Mouse (Mus musculus) frontal cortex, postnatal 10 days (tissue): Measurements from ENCODE around the gene Esd.

Experiments used
- DNase-seq, 2 experiments: peaks; one replicate each; pipeline ENCODE4 v3.0.0; 2022; ENCODE audit warnings: low spot score in 2 of 2, mixed read lengths in 1 of 2

The Esd gene

GRCm38 (mm10) chr14:74794931-74795330 lies 62.8 kb downstream of the Esd start:
- DNase-seq, result no peak

DNA sequence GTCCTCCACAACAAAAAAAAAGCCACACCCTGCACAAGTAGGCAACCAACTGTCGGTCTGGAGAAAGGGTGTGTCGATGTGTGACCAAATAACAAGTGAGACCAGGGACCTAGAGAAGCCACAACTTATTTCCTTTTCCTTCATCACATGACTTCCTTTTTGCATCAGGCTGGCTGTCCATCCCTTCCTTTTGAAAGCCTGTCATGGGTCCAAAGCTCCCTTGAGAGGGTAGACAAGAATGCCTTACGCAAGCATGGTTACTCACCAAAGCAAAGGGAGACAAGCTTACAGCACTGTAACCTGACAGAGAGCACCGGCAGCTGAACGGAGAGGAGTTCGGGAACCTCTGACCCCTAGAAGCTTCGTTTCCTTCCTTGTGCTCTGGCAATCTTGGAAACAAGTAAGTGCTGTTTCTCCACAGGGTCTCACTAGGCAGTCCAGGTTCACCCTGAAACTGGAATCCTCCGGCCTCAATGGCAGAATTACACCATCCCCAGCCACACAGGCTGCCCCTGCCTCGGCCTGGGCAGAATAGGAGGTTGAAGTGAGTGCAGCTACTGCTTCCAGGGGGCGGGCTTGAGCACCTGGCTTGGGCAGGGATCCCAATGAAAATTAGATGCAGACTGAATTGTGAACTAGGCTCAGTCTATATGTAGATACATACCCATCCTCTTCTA lies 65.4 kb downstream of the Esd start:
- DNase-seq, result no peak

GRCm38 (mm10) chr14:74798063-74798890 lies 66.2 kb downstream of the Esd start:
- DNase-seq, result no peak
